Mouse (Mus musculus) A20 (cell line): ENCODE results near the gene Zmiz2.
"Not testable (repeated sequence)": the region's sequence is repeated elsewhere in the genome, so short reads cannot be mapped to it uniquely, and the experiment has no call there.

ENCODE experiments used
- DNase-seq: peaks from one replicate; pipeline ENCODE4 v3.0.0-alpha.2; 2011; ENCODE audit warnings: low read depth, low spot score

Gene Zmiz2

GRCm38 (mm10) chr11:6398141-6398540, 9.3 kb downstream of the Zmiz2 start:
- DNase-seq = no peak

GRCm38 (mm10) chr11:6402515-6403510, 13.9 kb downstream of the Zmiz2 start:
- peak; percentile 60 for DNase-seq

GRCm38 (mm10) chr11:6403830-6404405, 15.0 kb downstream of the Zmiz2 start:
- DNase-seq = no peak

GRCm38 (mm10) chr11:6404699-6405566, 16.1 kb downstream of the Zmiz2 start:
- DNase-seq = no peak

- DNase-seq = no peak
Measured at GRCm38 (mm10) chr11:6405591-6406081, 16.8 kb downstream of the Zmiz2 start.

GRCm38 (mm10) chr11:6406251-6407161, 17.6 kb downstream of the Zmiz2 start:
- DNase-seq = no peak

GRCm38 (mm10) chr11:6407162-6407621, 18.3 kb downstream of the Zmiz2 start:
- no peak for DNase-seq

- peak; percentile 24 for DNase-seq
Measured at GRCm38 (mm10) chr11:6410050-6410602, 21.3 kb downstream of the Zmiz2 start.

GRCm38 (mm10) chr11:6410755-6411154, 21.9 kb downstream of the Zmiz2 start:
- not testable (repeated sequence) for DNase-seq

- peak; percentile 64 for DNase-seq
Measured at GRCm38 (mm10) chr11:6411684-6412083, 22.8 kb downstream of the Zmiz2 start.

GRCm38 (mm10) chr11:6413264-6413663, 24.4 kb downstream of the Zmiz2 start:
- DNase-seq = no peak

- peak; percentile 63 for DNase-seq
Measured at GRCm38 (mm10) chr11:6414751-6415550, 26.1 kb downstream of the Zmiz2 start, which contains the start of gene Ppia. Ppia (plus strand) TSS chr11:6415443.

GRCm38 (mm10) chr11:6415551-6416404, 26.9 kb downstream of the Zmiz2 start:
- peak; percentile 97 for DNase-seq

- peak; percentile 83 for DNase-seq
Measured at GRCm38 (mm10) chr11:6416405-6417034, 27.6 kb downstream of the Zmiz2 start.

- DNase-seq = no peak
Measured at GRCm38 (mm10) chr11:6417069-6417468, 28.2 kb downstream of the Zmiz2 start.

- DNase-seq = no peak
Measured at GRCm38 (mm10) chr11:6417490-6417889, 28.6 kb downstream of the Zmiz2 start.

- DNase-seq = no peak
Measured at GRCm38 (mm10) chr11:6418751-6419150, 29.9 kb downstream of the Zmiz2 start.

GRCm38 (mm10) chr11:6419156-6419555, 30.3 kb downstream of the Zmiz2 start:
- not testable (repeated sequence) for DNase-seq
